Comparison of ENCODE assay signal across 8 mouse cellular contexts in the genomic region with DNA sequence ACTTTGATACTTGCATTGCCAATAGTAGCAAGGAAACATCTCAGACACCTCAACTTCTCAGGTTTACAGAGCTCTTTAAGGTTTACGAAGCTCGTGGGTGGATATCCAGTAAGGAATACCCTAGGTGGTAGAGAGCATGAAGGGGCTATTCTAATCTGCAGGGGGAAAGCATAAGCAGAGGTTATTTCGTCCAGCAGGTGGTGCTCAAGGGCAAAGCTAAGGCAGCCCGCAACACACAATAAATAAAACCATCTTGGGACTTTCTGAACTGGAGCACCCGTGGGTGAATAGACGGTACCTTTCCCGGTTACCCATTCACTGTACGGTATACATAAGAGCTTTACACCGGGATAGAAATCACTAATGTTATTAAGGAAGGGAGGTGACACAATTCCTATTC.
DNase-seq lines count a peak whose midpoint lies in the region; ATAC-seq and TF ChIP-seq lines count a peak whose summit lies in the region.

No protein-coding gene starts in this region.

- H3K4me3 ChIP-seq in E14TG2a.4 (replicated peaks; ENCODE audit: low read length), result no peak overlapping the region
- no peak overlapping the region for H3K4me3 ChIP-seq in forebrain, embryonic 14.5 days (ENCODE audit: low read depth, low read length)
- H3K4me3 ChIP-seq in layer of hippocampus, adult 2 months, result peak overlapping the region; percentile 44
- H3K4me3 ChIP-seq in lung, adult 2 months (replicated peaks; ENCODE audit: extremely low read depth, low read depth, low read length), result no peak overlapping the region
- no peak overlapping the region for H3K4me3 ChIP-seq in thymus, adult 2 months (ENCODE audit: control insufficient read depth, insufficient read depth, low read length)

- H3K27me3 ChIP-seq in E14TG2a.4 (ENCODE audit: insufficient read depth, low read length), result no peaks in the 10 kb centered on the region
- H3K27me3 ChIP-seq in forebrain, embryonic 14.5 days (replicated peaks; ENCODE audit: control insufficient read depth, insufficient read depth, low read length), result no peaks in the 10 kb centered on the region
- no peaks in the 10 kb centered on the region for H3K27me3 ChIP-seq in thymus, adult 2 months (ENCODE audit: control insufficient read depth, insufficient read depth, low read length)

- DNase-seq in c-Kit-positive CD71-positive TER-119-negative erythroid progenitor cells, embryonic 14.5 days (ENCODE audit: low read depth), result peak; percentile 9
- peak; percentile 85 for DNase-seq in forebrain, embryonic 14.5 days (ENCODE audit: low spot score)
- peak; percentile 68 to 85 for DNase-seq in layer of hippocampus, adult 2 months (ENCODE audit: low spot score in 2 of 2)
- DNase-seq in lung, adult 2 months, result peak; percentile 70
- peak; percentile 19 for DNase-seq in ovary, adult 18-20 months (ENCODE audit: low spot score)
- peak; percentile 63 for DNase-seq in thymus, adult 2 months

- H3K4me1 ChIP-seq in E14TG2a.4 (replicated peaks; ENCODE audit: low read depth, low read length), result no peaks in the 10 kb centered on the region
- no peaks in the 10 kb centered on the region for H3K4me1 ChIP-seq in forebrain, embryonic 14.5 days (ENCODE audit: control insufficient read depth, insufficient read depth, low read length)
- H3K4me1 ChIP-seq in lung, adult 2 months (ENCODE audit: control insufficient read depth, insufficient read depth, low read length), result no peaks in the 10 kb centered on the region
- no peaks in the 10 kb centered on the region for H3K4me1 ChIP-seq in thymus, adult 2 months (replicated peaks; ENCODE audit: control insufficient read depth, insufficient read depth, low read length)

- peak overlapping the region; percentile 29; the same call in 1 of the 2 replicates for H3K4me2 ChIP-seq in forebrain, embryonic 14.5 days (ENCODE audit: low read length)

- H3K9ac ChIP-seq in forebrain, embryonic 14.5 days (ENCODE audit: low read length), result no peak overlapping the region

- H3K9me3 ChIP-seq in E14TG2a.4 (ENCODE audit: low read length), result no peaks in the 10 kb centered on the region
- no peaks in the 10 kb centered on the region for H3K9me3 ChIP-seq in forebrain, embryonic 14.5 days (replicated peaks; ENCODE audit: control insufficient read depth, low read length)

- peak; percentile 57 for TF ChIP-seq CTCF in E14TG2a.4 (conservative IDR thresholded peaks at IDR 0.05; ENCODE audit: low read length)
- peak; percentile 96 for TF ChIP-seq CTCF in layer of hippocampus, adult 2 months (conservative IDR thresholded peaks at IDR 0.05)
- peak; percentile 75 for TF ChIP-seq CTCF in lung, adult 2 months (IDR thresholded peaks at IDR 0.05; ENCODE audit: insufficient read depth, low read length)
- TF ChIP-seq CTCF in thymus, adult 2 months (IDR thresholded peaks at IDR 0.05; ENCODE audit: borderline replicate concordance, control insufficient read depth, extremely low read depth, insufficient read depth, low read length, poor library complexity), result no peak

- peak; percentile 90 for ATAC-seq in forebrain, embryonic 14.5 days
- ATAC-seq in hematopoietic stem cell, adult 5-6 weeks (replicated peaks in 1 of 2; ENCODE audit: insufficient read depth in 1 of 2, low FRiP score in 2 of 2, low TSS enrichment in 1 of 2, low read depth in 1 of 2, poor library complexity in 2 of 2, severe bottlenecking in 2 of 2), result peak; percentile 98

- TF ChIP-seq POLR2A in lung, adult 2 months (IDR thresholded peaks at IDR 0.05; ENCODE audit: borderline replicate concordance, extremely low read depth, low read depth, low read length), result no peak
- no peak for TF ChIP-seq POLR2A in thymus, adult 2 months (IDR thresholded peaks at IDR 0.05; ENCODE audit: control insufficient read depth, extremely low read depth, insufficient read depth, low read length, poor library complexity)

- H3K27ac ChIP-seq in forebrain, embryonic 14.5 days (ENCODE audit: low read depth, low read length), result no peak overlapping the region
- H3K27ac ChIP-seq in layer of hippocampus, adult 2 months, result no peak overlapping the region; the same call in 1 of the 2 replicates
- H3K27ac ChIP-seq in thymus, adult 2 months (ENCODE audit: control insufficient read depth, insufficient read depth, low read length), result no peak overlapping the region

- H3K36me3 ChIP-seq in E14TG2a.4 (ENCODE audit: insufficient read depth, low read length), result no peaks in the 10 kb centered on the region
- no peaks in the 10 kb centered on the region for H3K36me3 ChIP-seq in forebrain, embryonic 14.5 days (ENCODE audit: control insufficient read depth, insufficient read depth, low read length)
- no peaks in the 10 kb centered on the region for H3K36me3 ChIP-seq in thymus, adult 2 months (ENCODE audit: control insufficient read depth, insufficient read depth, low read length)

- WGBS in forebrain, embryonic 14.5 days, result 15% methylated on average over 9 of the region's 9 CpGs
- WGBS in lung, adult 2 months, result 12% methylated on average over 9 of the region's 9 CpGs
- 10% methylated on average over 9 of the region's 9 CpGs for whole genome bisulfite sequencing in thymus, adult 2 months

Comparison
In these comparisons a context has a peak if more than half of its experiments do, and no peak if none do; other contexts are left out.
1. DNase-seq: peak in every context shown above with its lines; median percentile 85 in forebrain, embryonic 14.5 days; 76 in layer of hippocampus, adult 2 months; 70 in lung, adult 2 months; 63 in thymus, adult 2 months; 19 in ovary, adult 18-20 months; 9 in c-Kit-positive CD71-positive TER-119-negative erythroid progenitor cells, embryonic 14.5 days.